In genomic region chr4:45795191-45795811, GRCm38 (mm10) we compare ENCODE assay signal across 9 mouse cellular contexts. TPM values are rescaled to one million over a fixed set of nuclear protein-coding genes. Genes with fewer than 3 reads are reported as not detected.
DNase-seq lines count a peak whose midpoint lies in the region; ATAC-seq lines count a peak whose summit lies in the region.
"Had no signal": no experiment of that assay in that cellular context is flagged by ENCODE, and none has a peak within 500 bp of the region (broad histone marks: within the 10 kb centered on the region; RNA-seq: fewer than 3 reads in every experiment).

No protein-coding gene starts in this region.

- no peaks in the 10 kb centered on the region for H3K9me3 ChIP-seq in midbrain, embryonic 16.5 days (replicated peaks; ENCODE audit: control insufficient read depth, low read length, poor library complexity, severe bottlenecking)

- peak; percentile 58 for ATAC-seq in granulocyte monocyte progenitor cell, adult 5-6 weeks (replicated peaks; ENCODE audit: poor library complexity, severe bottlenecking)
- ATAC-seq in midbrain, embryonic 16.5 days: peak; percentile 23; the same call in 1 of the 2 replicates
- ATAC-seq: Patski had no signal

- H3K36me3 ChIP-seq in midbrain, embryonic 16.5 days (ENCODE audit: control insufficient read depth, insufficient read depth, low read length): no peaks in the 10 kb centered on the region

- peak overlapping the region; percentile 51 for H3K4me2 ChIP-seq in midbrain, embryonic 16.5 days (ENCODE audit: low read length)

- DNase-seq in ovary, postnatal 14 days (ENCODE audit: low spot score): peak; percentile 31
- DNase-seq in ovary, postnatal 10 days (ENCODE audit: low spot score): no peak
- peak; percentile 48 to 62 for DNase-seq in kidney, postnatal 36 days
- no peak for DNase-seq in adrenal gland, adult 18-20 months (ENCODE audit: low spot score in 2 of 2)
- no peak for DNase-seq in right cerebral cortex, postnatal 36 days (ENCODE audit: low spot score in 2 of 2)
- no peak for DNase-seq in left cerebral cortex, adult 18-20 months (ENCODE audit: low spot score in 2 of 2)

- H3K4me3 ChIP-seq in midbrain, embryonic 16.5 days (ENCODE audit: low read depth, low read length): peak overlapping the region; percentile 16; the same call in 1 of the 2 replicates

- peak overlapping the region; percentile 59 for H3K9ac ChIP-seq in midbrain, embryonic 16.5 days (ENCODE audit: low read depth, low read length)

- no peak overlapping the region for H3K27ac ChIP-seq in midbrain, embryonic 16.5 days (ENCODE audit: low read length)

- H3K4me1 ChIP-seq in midbrain, embryonic 16.5 days (ENCODE audit: control insufficient read depth, insufficient read depth, low read length): peaks cover 14% of the 10 kb centered on the region

- 2% methylated on average over 11 of the region's 12 CpGs for WGBS in midbrain, embryonic 16.5 days

- no peaks in the 10 kb centered on the region for H3K27me3 ChIP-seq in midbrain, embryonic 16.5 days (ENCODE audit: control insufficient read depth, insufficient read depth, low read depth, low read length)

RNA-seq across cellular contexts. Expression of gene Aldh1b1, which starts 3.5 kb away (rescaled TPM):
- 15.1 and 16.2 TPM in 2 replicates for total RNA-seq in granulocyte monocyte progenitor cell, adult 5-6 weeks (2014; fragmentation: Nextera tagmentation)
- 45.3 and 54.8 TPM in 2 replicates for total RNA-seq in granulocyte monocyte progenitor cell, adult 5-6 weeks (2017)
- polyA plus RNA-seq in midbrain, embryonic 16.5 days (2015; fragmentation: Nextera tagmentation; extraction: Ambion mirVana): 22.7 and 24.2 TPM in 2 replicates
- total RNA-seq in adrenal gland, adult 18-20 months (2021): 10 to 100 TPM; 15.3 to 31.9 TPM
- 1 to 10 TPM; 4.6 to 4.7 TPM for total RNA-seq in left cerebral cortex, adult 18-20 months (2021)

RNA-seq across cellular contexts. Expression of gene Igfbpl1, which starts 31.4 kb away (rescaled TPM):
- total RNA-seq in granulocyte monocyte progenitor cell, adult 5-6 weeks (2014; fragmentation: Nextera tagmentation): not detected in 2 replicates
- not detected in 2 replicates for total RNA-seq in granulocyte monocyte progenitor cell, adult 5-6 weeks (2017)
- polyA plus RNA-seq in midbrain, embryonic 16.5 days (2015; fragmentation: Nextera tagmentation; extraction: Ambion mirVana): 33.4 and 39.5 TPM in 2 replicates
- under 1 TPM in 1 of 2 experiments, not detected in 1; 0.13 TPM for total RNA-seq in adrenal gland, adult 18-20 months (2021)
- under 1 TPM in 1 of 2 experiments, not detected in 1; 0.51 TPM for total RNA-seq in left cerebral cortex, adult 18-20 months (2021)
- polyA plus RNA-seq: Patski had no signal

RNA-seq across cellular contexts. Expression of gene Stra6l, which starts 53.2 kb away (rescaled TPM):
- 0.69 TPM in 1 of 2 replicates, not detected in the other for total RNA-seq in granulocyte monocyte progenitor cell, adult 5-6 weeks (2014; fragmentation: Nextera tagmentation)
- total RNA-seq in granulocyte monocyte progenitor cell, adult 5-6 weeks (2017): 0.09 and 0.10 TPM in 2 replicates
- polyA plus RNA-seq in midbrain, embryonic 16.5 days (2015; fragmentation: Nextera tagmentation; extraction: Ambion mirVana): 1.0 and 1.2 TPM in 2 replicates
- under 1 TPM; 0.19 to 0.96 TPM for total RNA-seq in adrenal gland, adult 18-20 months (2021)
- total RNA-seq in left cerebral cortex, adult 18-20 months (2021): under 1 TPM in 1 of 2 experiments, not detected in 1; 0.07 TPM

Comparison
In these comparisons a context has a peak if more than half of its experiments do, and no peak if none do; other contexts are left out.
1. DNase-seq: peak in ovary, postnatal 14 days (single experiment) and kidney, postnatal 36 days (2 of 2); none in ovary, postnatal 10 days (single experiment), adrenal gland, adult 18-20 months (0 of 2), right cerebral cortex, postnatal 36 days (0 of 2) and left cerebral cortex, adult 18-20 months (0 of 2).